22 mouse cellular contexts compared by ENCODE assay signal in the genomic region with DNA sequence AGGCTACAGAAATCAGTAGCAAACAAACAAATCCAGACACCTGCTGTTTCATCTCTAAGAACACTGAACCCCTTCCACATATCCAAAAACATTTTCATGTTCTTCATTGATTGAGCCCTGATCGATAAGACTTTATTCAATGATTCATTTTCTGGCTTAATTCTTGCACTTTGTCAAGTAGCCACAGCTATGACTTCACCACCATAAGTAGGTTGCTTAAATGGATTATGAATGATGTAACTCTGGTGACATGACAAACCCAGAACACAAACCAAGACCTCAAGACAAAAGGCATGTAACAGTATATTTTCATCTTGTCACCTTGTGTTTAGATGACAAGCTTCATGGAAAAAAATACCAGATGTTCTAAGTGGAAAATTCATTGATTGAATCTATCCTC.
"Had no signal": no experiment of that assay in that cellular context is flagged by ENCODE, and none has a peak within 500 bp of the region (broad histone marks: within the 10 kb centered on the region; RNA-seq: fewer than 3 reads in every experiment).

No protein-coding gene starts in this region.

- H3K27me3 ChIP-seq: heart, embryonic 12.5 days; hindbrain, embryonic 13.5 days; hindbrain, embryonic 15.5 days; liver, embryonic 12.5 days had no signal

- H3K4me2 ChIP-seq: heart, embryonic 12.5 days; hindbrain, embryonic 13.5 days; hindbrain, embryonic 15.5 days; limb, embryonic 12.5 days; liver, embryonic 12.5 days had no signal

- H3K9ac ChIP-seq: heart, embryonic 12.5 days; hindbrain, embryonic 13.5 days; hindbrain, embryonic 15.5 days; limb, embryonic 12.5 days; liver, embryonic 12.5 days had no signal

- ATAC-seq: hindbrain, postnatal 0 days; intestine, postnatal 0 days; liver, embryonic 12.5 days had no signal

- DNase-seq: gastrocnemius, postnatal 14 days; heart, adult 18-20 months; heart, postnatal 10 days; heart, postnatal 4 days; kidney, adult 18-20 months; kidney, adult 8-10 months; kidney, postnatal 10 days; kidney, postnatal 25 days; kidney, postnatal 4 days; liver had no signal

- H3K27ac ChIP-seq: heart, embryonic 10.5 days; hindbrain, embryonic 10.5 days; hindbrain, embryonic 13.5 days; hindbrain, embryonic 15.5 days; hindbrain, postnatal 0 days; layer of hippocampus, adult 2 months; left cerebral cortex, adult 2 months; limb, embryonic 10.5 days; limb, embryonic 12.5 days; liver, embryonic 12.5 days had no signal

- H3K36me3 ChIP-seq: heart, embryonic 10.5 days; heart, embryonic 12.5 days; hindbrain, embryonic 10.5 days; hindbrain, embryonic 13.5 days; hindbrain, embryonic 15.5 days; limb, embryonic 10.5 days; limb, embryonic 12.5 days; liver, embryonic 12.5 days had no signal

- H3K4me3 ChIP-seq: heart, embryonic 10.5 days; heart, embryonic 12.5 days; hindbrain, embryonic 10.5 days; hindbrain, embryonic 13.5 days; hindbrain, embryonic 15.5 days; layer of hippocampus, adult 2 months; left cerebral cortex, adult 2 months; limb, embryonic 10.5 days; limb, embryonic 12.5 days; liver, embryonic 12.5 days had no signal

- H3K9me3 ChIP-seq: heart, embryonic 10.5 days; heart, embryonic 12.5 days; hindbrain, embryonic 10.5 days; hindbrain, embryonic 13.5 days; hindbrain, embryonic 15.5 days; limb, embryonic 10.5 days; limb, embryonic 12.5 days; liver, embryonic 12.5 days had no signal

- H3K4me1 ChIP-seq: heart, embryonic 10.5 days; heart, embryonic 12.5 days; liver, embryonic 12.5 days had no signal
